Mouse (Mus musculus) limb, embryonic 14.5 days (tissue): ENCODE data around the gene Proz. TPM values are rescaled to one million over a fixed set of nuclear protein-coding genes. Genes with fewer than 3 reads are reported as not detected.
A peak's percentile ranks its signal among the peaks of the same experiment; 100 is the strongest.

Experiments used
- ATAC-seq: fragments of 200-750 bp; cut with Nextera tagmentation; 2 replicates; pipeline ENCODE4 v1.8.0; 2017; ENCODE audit warnings: low read depth, moderate number of reproducible peaks, moderate TSS enrichment; ENCODE audit not compliant: low FRiP score
- DNase-seq: peaks from one replicate; pipeline ENCODE4 v3.0.0-alpha.2; 2015; ENCODE audit warnings: low spot score
- H3K27ac ChIP-seq: fragments of 300-500 bp; sonication (generic); replicated peaks from 2 replicates; pipeline ENCODE4 v1.5.1; 2014; ENCODE audit warnings: low read depth, mild to moderate bottlenecking, low read length, moderate library complexity, mixed read lengths
- H3K27me3 ChIP-seq: fragments of 300-500 bp; sonication (generic); 2 replicates; pipeline ENCODE4 v1.6.1; 2014; ENCODE audit warnings: low read length, mixed read lengths; ENCODE audit not compliant: control insufficient read depth, insufficient read depth
- H3K36me3 ChIP-seq: fragments of 300-500 bp; sonication (generic); 2 replicates; pipeline ENCODE4 v1.6.1; 2014; ENCODE audit warnings: mild to moderate bottlenecking, low read length, moderate library complexity, mixed read lengths; ENCODE audit not compliant: control insufficient read depth, insufficient read depth
- H3K4me1 ChIP-seq: fragments of 300-500 bp; sonication (generic); 2 replicates; pipeline ENCODE4 v1.6.1; 2014; ENCODE audit warnings: antibody characterized with exemption, low read length, mixed read lengths; ENCODE audit not compliant: control insufficient read depth, insufficient read depth
- H3K4me2 ChIP-seq: fragments of 300-500 bp; sonication (generic); replicated peaks from 2 replicates; pipeline ENCODE4 v1.6.1; 2014; ENCODE audit warnings: low read depth, mild to moderate bottlenecking, low read length, moderate library complexity; ENCODE audit not compliant: severe bottlenecking
- H3K4me3 ChIP-seq: fragments of 300-500 bp; sonication (generic); replicated peaks from 2 replicates; pipeline ENCODE4 v1.5.1; 2014; ENCODE audit warnings: low read length
- H3K9ac ChIP-seq: fragments of 300-500 bp; sonication (generic); 2 replicates; pipeline ENCODE4 v1.6.1; 2014; ENCODE audit warnings: mild to moderate bottlenecking, low read depth, low read length, moderate library complexity; ENCODE audit not compliant: severe bottlenecking
- H3K9me3 ChIP-seq: fragments of 300-500 bp; sonication (generic); 2 replicates; pipeline ENCODE4 v1.6.1; 2016; ENCODE audit warnings: low read length; ENCODE audit not compliant: control insufficient read depth
- POLR2A ChIP-seq: fragments of 200-500 bp; IDR thresholded peaks from 2 replicates; pipeline ENCODE4 v1.8.0; 2012; ENCODE audit warnings: inconsistent platforms, mild to moderate bottlenecking, moderate library complexity, borderline replicate concordance; ENCODE audit not compliant: insufficient read depth, insufficient read length; ENCODE audit errors: extremely low read depth
- WGBS: fragments of 180-500 bp; shearing (Covaris S2); extraction: QIAGEN DNeasy Blood & Tissue Kit; methylation state at CpG from one replicate; pipeline ENCODE4 v1.1.7; 2014; 5-methylcytosine and 5-hydroxymethylcytosine counted together
- polyA plus RNA-seq, 2 experiments: library from polyadenylated mRNA; depleted of rRNA in 1 of 2; stranded (reverse) in 1 of 2; unstranded in 1 of 2; fragments of >200 nt; fragmentation: Nextera tagmentation in 1 of 2; extraction: Ambion mirVana in 1 of 2; gene quantifications; 2 replicates each; pipeline versions ENCODE4 v1.2.1 to v1.2.3; 2012 to 2014

The Proz gene
- polyA plus RNA-seq, 2 experiments, result 0.04 to 0.18 TPM

GRCm38 (mm10) chr8:13077542-13077941, 16.8 kb downstream of the Proz start:
- no peak overlapping the region for H3K9ac ChIP-seq
- H3K27me3 ChIP-seq, result no peaks in the 10 kb centered on the region
- no peak overlapping the region for H3K4me3 ChIP-seq
- peaks cover 91% of the 10 kb centered on the region for H3K36me3 ChIP-seq
- H3K27ac ChIP-seq, result no peak overlapping the region
- TF ChIP-seq POLR2A, result no peak
- H3K4me1 ChIP-seq, result no peaks in the 10 kb centered on the region
- 86% methylated on average over 7 of the region's 7 CpGs for WGBS
- ATAC-seq (no peak), DNase-seq (no peak)
- H3K9me3 ChIP-seq, result no peaks in the 10 kb centered on the region
- H3K4me2 ChIP-seq, result no peak overlapping the region

DNA sequence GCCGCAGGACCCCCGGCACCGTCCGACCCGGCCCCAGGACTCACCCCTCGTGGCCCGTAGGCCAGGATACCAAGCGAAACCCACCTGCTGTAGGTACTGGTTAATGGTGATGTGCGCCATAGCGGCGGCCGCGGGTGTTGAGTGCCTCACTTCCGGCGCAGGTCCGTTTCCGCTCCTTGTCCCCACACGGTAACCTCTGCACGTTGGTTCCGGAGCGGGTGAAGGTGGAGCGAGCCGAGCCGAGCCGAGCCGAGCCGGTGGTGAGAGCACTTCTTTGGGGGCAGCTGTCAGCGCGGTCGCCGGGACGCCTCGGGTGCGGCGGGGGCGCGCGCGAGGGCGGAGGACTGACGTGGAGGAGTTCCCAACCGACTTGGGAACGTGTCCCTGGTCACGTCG, 44.0 kb downstream of the Proz start:
- Histone ChIP-seq H3K27ac (peak overlapping the region; percentile 92), H3K4me2 (peak overlapping the region; percentile 82), H3K4me3 (peak overlapping the region; percentile 96), H3K9ac (peak overlapping the region; percentile 96), H3K4me1 (peaks cover 14% of the 10 kb centered on the region), H3K9me3 (no peaks in the 10 kb centered on the region), H3K36me3 (peaks cover 15% of the 10 kb centered on the region), H3K27me3 (no peaks in the 10 kb centered on the region)
- TF ChIP-seq POLR2A, result 0 out of 2 replicates have a peak, but pooled peaks have one; percentile 50
- under 1% methylated on average over 34 of the region's 45 CpGs for WGBS
- DNase-seq (peak; percentile 88), ATAC-seq (peak; percentile 78)

- H3K27ac ChIP-seq, result peak within 1 kb of the TSS; percentile 92
- peak within 1 kb of the TSS; percentile 96 for H3K4me3 ChIP-seq
- peak within 1 kb of the TSS; percentile 86 for H3K4me2 ChIP-seq
- TF ChIP-seq POLR2A, result peak; percentile 86; the same call in 1 of the 2 replicates
- ATAC-seq, result peak; percentile 93
- peaks cover 14% of the 10 kb centered on the region for H3K4me1 ChIP-seq
- DNase-seq, result peak; percentile 97
- H3K27me3 ChIP-seq, result no peaks in the 10 kb centered on the region
- 1% methylated on average over 70 of the region's 87 CpGs for WGBS
- peaks cover 9% of the 10 kb centered on the region for H3K36me3 ChIP-seq
- H3K9me3 ChIP-seq, result no peaks in the 10 kb centered on the region
- peak within 1 kb of the TSS; percentile 96 for H3K9ac ChIP-seq
Measured at GRCm38 (mm10) chr8:13105087-13105881, 44.6 kb downstream of the Proz start, which contains the start of the genes Pcid2 and Cul4a. Pcid2 (minus strand) TSS chr8:13105459. Cul4a (plus strand) TSS chr8:13105621.

DNA sequence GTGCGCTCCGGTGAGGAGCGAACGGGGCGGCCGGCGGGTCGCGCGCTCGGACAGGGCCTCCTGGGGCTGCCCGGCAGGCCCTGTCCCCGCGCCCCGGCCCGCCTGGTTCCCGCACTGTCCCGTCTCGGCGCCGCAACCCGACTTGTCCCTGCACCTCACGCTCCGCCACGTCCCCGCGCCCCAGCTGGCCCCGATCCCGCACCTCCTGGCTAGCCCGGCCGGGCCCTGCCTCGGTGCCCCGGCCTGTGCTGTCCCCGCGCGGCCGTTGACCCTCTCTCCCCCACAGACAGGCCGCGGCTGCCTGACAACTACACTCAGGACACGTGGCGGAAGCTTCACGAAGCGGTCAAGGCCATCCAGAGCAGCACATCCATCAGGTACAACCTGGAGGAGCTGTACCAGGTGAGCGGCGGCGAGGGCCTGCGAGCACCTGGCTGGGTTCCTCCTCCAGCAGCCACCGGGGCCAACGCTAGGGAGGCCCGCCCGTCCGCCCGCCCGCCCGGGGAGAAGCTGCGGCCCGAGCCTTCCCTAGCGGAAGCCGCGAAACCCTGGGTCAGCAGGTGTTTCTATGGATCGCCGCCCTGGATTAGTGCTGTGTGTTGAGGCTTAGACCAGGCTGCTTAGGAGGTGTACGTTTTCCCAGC, 45.3 kb downstream of the Proz start:
- no peak for DNase-seq

DNA sequence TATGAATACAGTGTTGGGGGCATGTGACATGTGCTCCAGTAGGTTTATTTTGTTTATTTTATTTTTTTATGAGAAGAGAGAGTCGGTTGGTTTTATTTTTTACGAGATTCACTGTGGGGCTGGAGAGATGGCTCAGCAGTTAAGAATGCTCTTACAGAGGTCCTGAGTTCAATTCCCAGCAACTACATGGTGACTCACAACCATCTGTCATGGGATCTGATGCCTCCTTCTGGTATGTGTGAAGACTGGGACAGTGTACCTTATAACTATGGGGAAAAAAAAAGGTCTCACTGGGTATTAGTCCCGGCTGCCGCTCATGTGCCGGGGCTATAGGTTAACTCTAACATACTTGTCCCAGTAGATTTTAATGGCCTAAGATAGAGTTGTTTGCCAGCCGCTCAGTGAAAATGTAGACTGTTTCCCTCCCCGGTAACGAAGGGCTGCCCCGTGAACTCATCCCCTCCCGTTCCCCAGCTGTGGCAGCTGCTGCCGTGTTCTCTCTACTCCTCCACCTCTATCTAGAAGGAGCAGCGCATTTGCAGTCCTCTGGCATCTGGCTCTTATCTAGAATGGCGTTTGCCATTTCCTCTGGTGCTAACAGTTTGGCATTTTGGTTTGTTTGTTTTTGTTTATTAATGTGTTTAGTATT, 47.4 kb downstream of the Proz start:
- DNase-seq, result no peak
- H3K9ac ChIP-seq, result no peak overlapping the region
- WGBS, result 84% methylated on average over 13 of the region's 13 CpGs
- no peak overlapping the region for H3K4me2 ChIP-seq
- no peak for TF ChIP-seq POLR2A
- H3K36me3 ChIP-seq, result peaks cover 9% of the 10 kb centered on the region
- no peak overlapping the region for H3K4me3 ChIP-seq
- ATAC-seq, result no peak
- H3K27ac ChIP-seq, result no peak overlapping the region
- no peaks in the 10 kb centered on the region for H3K27me3 ChIP-seq
- H3K9me3 ChIP-seq, result no peaks in the 10 kb centered on the region
- H3K4me1 ChIP-seq, result peaks cover 14% of the 10 kb centered on the region

More for the DNA sequence above, 45.3 kb downstream of the Proz start:
- H3K36me3 ChIP-seq, result peaks cover 9% of the 10 kb centered on the region
- no peaks in the 10 kb centered on the region for H3K27me3 ChIP-seq
- peak overlapping the region; percentile 90 for H3K27ac ChIP-seq
- H3K4me2 ChIP-seq, result peak overlapping the region; percentile 86
- peak overlapping the region; percentile 96 for H3K9ac ChIP-seq
- H3K9me3 ChIP-seq, result no peaks in the 10 kb centered on the region
- no peak for TF ChIP-seq POLR2A
- WGBS, result under 1% methylated on average over 27 of the region's 63 CpGs
- H3K4me1 ChIP-seq, result peaks cover 14% of the 10 kb centered on the region
- ATAC-seq, result peak; percentile 34
- H3K4me3 ChIP-seq, result peak overlapping the region; percentile 96
